Mouse (Mus musculus) ovary, adult 18-20 months (tissue): ENCODE data around the gene Tgm5.
A peak's percentile ranks its signal among the peaks of the same experiment; 100 is the strongest.
"Not testable (repeated sequence)": the region's sequence is repeated elsewhere in the genome, so short reads cannot be mapped to it uniquely, and the experiment has no call there.

Experiments
- DNase-seq: peaks from one replicate; pipeline ENCODE4 v3.0.0; 2022; ENCODE audit warnings: low spot score, mixed read lengths

The Tgm5 gene

GRCm38 (mm10) chr2:121039382-121039781 is 46.3 kb downstream of the Tgm5 start:
- no peak for DNase-seq

GRCm38 (mm10) chr2:121038851-121039250 is 46.8 kb downstream of the Tgm5 start:
- DNase-seq, result not testable (repeated sequence)

GRCm38 (mm10) chr2:121036733-121037341 is 48.8 kb downstream of the Tgm5 start, which contains the start of gene Epb42:
Epb42 (minus strand) TSS chr2:121037072.
- no peak for DNase-seq

GRCm38 (mm10) chr2:121022918-121023317 is 62.7 kb downstream of the Tgm5 start:
- no peak for DNase-seq

- no peak for DNase-seq
These were observed 68.5 kb downstream of the Tgm5 start for GRCm38 (mm10) chr2:121017151-121017550.

DNA sequence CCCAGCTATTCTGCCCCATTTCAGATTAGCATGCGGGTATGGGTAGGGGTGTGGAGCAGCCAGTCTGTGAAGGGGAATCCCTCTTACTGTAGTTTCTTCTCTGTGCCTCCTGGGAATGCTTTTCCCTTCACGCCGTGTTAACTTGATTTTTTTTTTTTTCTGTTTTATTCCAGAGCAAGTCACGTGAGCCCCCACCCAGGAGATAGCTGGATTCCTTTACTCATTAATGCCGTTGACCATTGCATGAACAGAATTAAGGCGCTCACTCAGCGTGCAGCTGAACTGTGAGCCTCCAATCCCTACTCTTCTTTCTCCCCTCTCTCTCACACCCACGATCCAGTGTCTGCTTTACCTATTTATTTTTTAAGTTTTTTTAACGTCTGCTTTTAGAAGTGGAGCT is 69.4 kb downstream of the Tgm5 start:
- DNase-seq, result no peak

DNA sequence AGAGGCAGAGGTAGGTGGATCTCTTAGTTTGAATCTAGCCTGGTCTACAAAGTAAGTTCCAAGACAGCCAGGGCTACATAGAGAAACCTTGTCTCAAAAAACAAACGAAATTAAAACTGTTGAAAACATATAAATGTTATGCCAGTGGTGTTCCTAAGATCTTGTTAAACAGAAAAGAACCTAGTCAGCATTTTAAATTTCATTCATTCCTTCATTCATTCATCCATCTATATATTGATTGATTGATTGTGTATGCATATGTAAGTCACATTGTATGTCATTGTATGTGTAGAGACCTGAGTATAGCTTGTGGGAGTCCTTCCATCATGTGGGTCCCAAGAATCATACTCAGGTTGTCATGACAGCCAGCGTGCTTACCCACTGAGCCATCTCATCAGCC is 70.1 kb downstream of the Tgm5 start:
- DNase-seq, result no peak

GRCm38 (mm10) chr2:121012676-121013075 is 73.0 kb downstream of the Tgm5 start:
- no peak for DNase-seq

DNA sequence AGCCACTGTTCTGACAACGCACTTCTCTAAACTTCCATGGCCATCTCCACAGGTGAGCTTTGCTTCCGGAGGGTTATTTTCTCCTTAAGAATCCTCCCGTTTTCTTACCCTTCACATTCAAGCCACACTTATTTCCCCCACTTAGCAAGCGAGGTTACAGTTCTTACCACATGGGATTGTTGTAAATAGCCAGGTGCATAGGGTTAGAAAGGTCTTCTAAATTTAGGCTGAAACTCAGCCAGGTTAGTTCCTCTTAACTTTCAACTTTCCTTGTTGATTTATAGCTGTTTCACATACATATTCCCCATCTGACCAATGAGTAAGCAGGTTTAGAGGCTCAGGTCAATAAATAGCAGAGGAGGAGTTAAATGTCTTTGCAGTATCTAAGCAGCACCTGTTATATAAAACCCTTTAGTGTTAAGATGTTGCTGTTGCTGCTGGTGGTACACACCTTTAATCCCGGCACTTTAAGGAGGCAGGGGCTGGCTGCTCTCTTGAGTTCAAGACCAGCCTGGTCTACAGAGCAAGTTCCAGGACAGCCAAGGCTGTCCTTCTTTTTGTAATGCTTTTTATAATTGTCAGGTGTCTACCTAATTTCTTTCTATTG is 76.5 kb downstream of the Tgm5 start:
- no peak for DNase-seq

DNA sequence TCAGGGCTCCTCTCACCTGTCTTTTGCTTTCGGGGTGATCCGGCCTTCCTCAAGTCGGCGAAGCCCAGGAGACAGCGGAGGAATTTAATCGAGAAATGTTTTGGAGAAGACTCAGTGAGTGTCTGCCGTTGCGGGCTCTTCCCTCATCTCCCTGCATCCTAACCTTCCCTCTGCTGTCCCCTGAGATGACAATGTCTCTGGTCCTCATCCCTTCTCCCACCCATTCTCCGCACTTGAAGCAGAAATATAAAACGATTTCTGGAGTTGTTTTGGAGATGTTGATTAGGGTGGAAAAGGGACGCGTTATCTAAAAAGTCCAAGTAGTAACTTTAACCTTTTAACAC is 77.0 kb downstream of the Tgm5 start:
- no peak for DNase-seq

GRCm38 (mm10) chr2:121007925-121008663 is 77.5 kb downstream of the Tgm5 start, which contains the start of gene Ccndbp1:
Ccndbp1 (plus strand) TSS chr2:121008403.
- peak; percentile 89 for DNase-seq

DNA sequence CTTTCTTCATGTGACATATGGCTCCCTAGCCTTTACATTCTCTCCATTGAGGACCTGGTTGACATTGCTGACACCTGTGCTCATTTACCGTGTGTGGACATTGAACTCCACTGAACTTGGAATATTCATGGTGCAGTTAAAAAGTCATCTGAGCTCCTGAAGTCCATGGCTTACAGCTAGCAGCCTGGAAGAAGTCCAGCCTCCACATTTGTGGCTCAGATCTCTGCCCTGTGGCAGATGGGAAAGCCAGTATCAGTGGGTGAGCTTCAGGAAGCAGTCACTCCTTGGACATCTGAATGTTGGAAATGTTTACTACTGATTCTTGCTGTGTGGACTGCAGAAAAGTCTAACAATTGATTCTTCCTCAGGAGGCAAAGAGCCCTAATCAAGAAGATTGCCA is 78.7 kb downstream of the Tgm5 start:
- DNase-seq, result no peak

- no peak for DNase-seq
These were observed 81.4 kb downstream of the Tgm5 start for GRCm38 (mm10) chr2:121004018-121004811.

- DNase-seq, result no peak
These were observed 82.1 kb downstream of the Tgm5 start for GRCm38 (mm10) chr2:121003586-121003985.

GRCm38 (mm10) chr2:120998863-120999262 is 86.8 kb downstream of the Tgm5 start:
- no peak for DNase-seq

- DNase-seq, result not testable (repeated sequence)
These were observed 89.0 kb downstream of the Tgm5 start for GRCm38 (mm10) chr2:120996607-120997006.
